Mouse (Mus musculus): ENCODE measurements at regions not wholly inside any gene's neighbourhood (a gene's known extent, or its start where the extent isn't known, plus 50 kb on each side); places are given as distances from the start of the nearest gene placed in this dataset.
"Not testable (repeated sequence)": the region's sequence is repeated elsewhere in the genome, so short reads cannot be mapped to it uniquely, and the experiment has no call there.

- DNase-seq (ENCODE audit: extremely low spot score in 1 of 2, low spot score in 1 of 2): no peak
Observed at GRCm38 (mm10) chr5:96898120-96898672, 99.3 kb upstream of the Bmp2k start.

DNA sequence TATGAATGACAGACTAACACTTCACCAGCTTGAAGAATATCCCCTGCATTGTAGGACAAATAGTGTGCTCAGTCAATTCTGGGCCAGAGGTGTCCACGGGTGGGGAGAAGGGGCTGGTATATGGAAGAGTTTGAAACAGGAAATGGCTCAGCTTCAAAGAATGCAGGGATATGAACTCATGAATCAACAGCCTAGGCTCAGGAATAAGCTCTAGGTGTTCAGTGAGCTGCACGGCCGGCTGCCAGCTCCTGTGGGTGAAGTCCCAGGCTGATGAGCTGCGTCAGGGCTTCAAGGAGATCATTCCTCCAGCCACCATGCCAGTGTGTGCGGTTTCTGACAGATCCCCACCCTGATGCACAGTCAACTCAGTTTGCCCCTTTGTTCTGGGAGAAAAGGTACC, 98.8 kb upstream of the Bmp2k start:
- no peak for DNase-seq (ENCODE audit: extremely low spot score in 1 of 2, low spot score in 1 of 2)

- DNase-seq (ENCODE audit: extremely low spot score in 1 of 2, low spot score in 1 of 2): peak in 1 of 2 experiments; percentile 49
Observed at GRCm38 (mm10) chr5:96905572-96906271, 91.8 kb upstream of the Bmp2k start.

GRCm38 (mm10) chr5:96908371-96908770, 89.1 kb upstream of the Bmp2k start:
- DNase-seq (ENCODE audit: extremely low spot score in 1 of 2, low spot score in 1 of 2): not testable (repeated sequence)

GRCm38 (mm10) chr5:96909218-96909617, 88.3 kb upstream of the Bmp2k start:
- no peak for DNase-seq (ENCODE audit: extremely low spot score in 1 of 2, low spot score in 1 of 2)

GRCm38 (mm10) chr5:96911550-96912253, 85.8 kb upstream of the Bmp2k start:
- peak; percentile 20 to 30 for DNase-seq (ENCODE audit: extremely low spot score in 1 of 2, low spot score in 1 of 2)

GRCm38 (mm10) chr5:96912254-96912635, 85.2 kb upstream of the Bmp2k start:
- no peak for DNase-seq (ENCODE audit: extremely low spot score in 1 of 2, low spot score in 1 of 2)

- no peak for DNase-seq (ENCODE audit: extremely low spot score in 1 of 2, low spot score in 1 of 2)
Observed at GRCm38 (mm10) chr5:96912781-96913180, 84.7 kb upstream of the Bmp2k start.

GRCm38 (mm10) chr5:96913711-96914110, 83.8 kb upstream of the Bmp2k start:
- DNase-seq (ENCODE audit: extremely low spot score in 1 of 2, low spot score in 1 of 2): no peak

GRCm38 (mm10) chr5:96914696-96915404, 82.6 kb upstream of the Bmp2k start:
- no peak for DNase-seq (ENCODE audit: extremely low spot score in 1 of 2, low spot score in 1 of 2)

- DNase-seq (ENCODE audit: extremely low spot score in 1 of 2, low spot score in 1 of 2): no peak
Observed at GRCm38 (mm10) chr5:96916897-96917296, 80.6 kb upstream of the Bmp2k start.

GRCm38 (mm10) chr5:96917596-96918258, 79.8 kb upstream of the Bmp2k start:
- DNase-seq (ENCODE audit: extremely low spot score in 1 of 2, low spot score in 1 of 2): peak in 1 of 2 experiments; percentile 37

DNA sequence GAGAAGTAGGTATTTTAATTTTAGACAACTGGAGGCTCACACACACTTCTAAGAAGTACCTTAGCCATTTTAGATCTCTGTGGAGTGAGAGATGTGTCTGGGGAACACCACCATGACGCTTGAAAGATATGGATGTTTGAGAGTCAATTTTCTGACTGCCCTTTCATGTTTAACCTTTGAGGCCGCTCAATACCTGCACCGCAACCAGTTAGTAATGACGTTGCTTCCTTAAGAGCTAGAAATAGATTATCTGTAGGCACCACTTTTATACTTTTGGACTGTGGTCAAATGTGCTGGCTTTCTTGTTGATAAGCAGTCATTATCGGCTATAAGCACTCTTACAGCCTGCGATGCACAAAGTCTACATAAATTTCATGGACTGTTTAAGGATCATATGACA, 78.3 kb upstream of the Bmp2k start:
- no peak for DNase-seq (ENCODE audit: extremely low spot score in 1 of 2, low spot score in 1 of 2)

DNA sequence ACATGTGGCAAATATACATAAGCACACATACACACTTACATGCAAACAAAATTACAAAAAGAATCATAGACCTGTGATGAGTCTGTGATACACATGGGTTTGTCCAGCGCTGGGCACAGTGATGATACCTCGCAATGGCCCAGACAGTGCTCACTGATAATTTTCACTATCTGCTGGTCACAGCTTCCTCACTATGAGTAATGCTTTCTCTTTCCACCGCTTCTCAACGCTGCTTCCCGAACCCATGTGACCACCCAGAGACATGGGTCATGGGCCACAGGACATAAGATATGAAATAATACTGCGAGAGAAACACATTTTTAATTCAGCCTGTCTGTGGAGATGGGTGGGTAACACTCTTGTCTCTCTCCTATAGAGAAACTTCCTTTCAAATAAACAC, 76.5 kb upstream of the Bmp2k start:
- no peak for DNase-seq (ENCODE audit: extremely low spot score in 1 of 2, low spot score in 1 of 2)

DNA sequence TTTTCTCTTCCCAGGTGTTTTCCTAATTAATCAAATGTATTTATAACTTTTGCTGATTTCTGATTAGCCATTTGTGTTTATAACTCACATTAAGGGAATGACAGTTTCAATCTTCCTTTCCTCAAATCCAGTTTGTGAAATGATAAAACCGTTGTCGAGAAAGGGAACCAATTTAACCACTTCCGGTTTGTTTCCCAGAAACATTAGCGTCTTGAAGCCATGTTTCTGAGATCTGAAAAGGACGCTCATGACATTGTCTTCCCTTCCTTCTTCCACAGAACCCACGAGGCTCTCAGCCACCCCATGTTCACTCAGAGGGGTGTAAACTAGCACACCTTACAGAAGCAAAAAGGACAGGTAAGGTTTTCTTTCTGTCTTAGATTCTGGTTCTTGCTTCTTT, 76.0 kb upstream of the Bmp2k start:
- no peak for DNase-seq (ENCODE audit: extremely low spot score in 1 of 2, low spot score in 1 of 2)

- DNase-seq (ENCODE audit: extremely low spot score in 1 of 2, low spot score in 1 of 2): no peak
Observed at GRCm38 (mm10) chr5:96921973-96922715, 75.3 kb upstream of the Bmp2k start.

DNA sequence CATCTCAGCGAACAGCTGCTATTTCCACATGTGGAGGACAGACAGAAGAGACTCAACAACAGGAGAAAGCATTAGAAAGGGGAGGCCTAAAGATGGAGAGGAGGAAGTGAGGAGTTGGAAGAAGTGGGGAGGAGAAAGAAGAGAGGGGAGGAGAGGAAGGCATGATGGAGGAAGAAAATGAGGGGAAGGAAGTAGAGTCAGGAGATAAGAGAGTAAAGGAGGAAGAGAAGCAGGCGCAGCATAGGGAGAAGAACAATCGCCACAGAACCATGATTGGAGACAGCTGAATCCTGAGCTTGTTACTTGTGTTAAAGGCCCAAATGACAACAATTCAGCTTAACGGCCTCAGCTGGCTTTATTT, 74.8 kb upstream of the Bmp2k start:
- DNase-seq (ENCODE audit: extremely low spot score in 1 of 2, low spot score in 1 of 2): no peak

DNA sequence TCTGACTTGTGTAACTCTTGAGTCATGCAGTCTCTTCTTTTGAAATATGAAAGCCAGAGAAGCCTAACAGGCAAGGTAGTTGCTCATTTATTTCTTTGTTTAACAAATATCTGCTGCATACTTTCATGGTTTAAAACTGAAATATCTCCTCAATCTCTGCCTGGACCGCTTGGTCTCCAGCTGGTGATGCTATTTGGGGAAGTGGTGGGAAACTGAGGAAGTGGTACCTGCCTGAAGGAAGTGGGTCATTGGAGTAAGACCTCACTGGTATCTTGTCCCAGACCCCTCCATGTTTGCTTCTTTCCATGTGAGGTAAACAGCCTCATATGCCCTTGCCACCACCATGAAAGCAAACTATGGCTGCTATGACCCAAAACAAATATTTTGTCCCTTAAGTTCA, 74.0 kb upstream of the Bmp2k start:
- DNase-seq (ENCODE audit: extremely low spot score in 1 of 2, low spot score in 1 of 2): no peak

DNA sequence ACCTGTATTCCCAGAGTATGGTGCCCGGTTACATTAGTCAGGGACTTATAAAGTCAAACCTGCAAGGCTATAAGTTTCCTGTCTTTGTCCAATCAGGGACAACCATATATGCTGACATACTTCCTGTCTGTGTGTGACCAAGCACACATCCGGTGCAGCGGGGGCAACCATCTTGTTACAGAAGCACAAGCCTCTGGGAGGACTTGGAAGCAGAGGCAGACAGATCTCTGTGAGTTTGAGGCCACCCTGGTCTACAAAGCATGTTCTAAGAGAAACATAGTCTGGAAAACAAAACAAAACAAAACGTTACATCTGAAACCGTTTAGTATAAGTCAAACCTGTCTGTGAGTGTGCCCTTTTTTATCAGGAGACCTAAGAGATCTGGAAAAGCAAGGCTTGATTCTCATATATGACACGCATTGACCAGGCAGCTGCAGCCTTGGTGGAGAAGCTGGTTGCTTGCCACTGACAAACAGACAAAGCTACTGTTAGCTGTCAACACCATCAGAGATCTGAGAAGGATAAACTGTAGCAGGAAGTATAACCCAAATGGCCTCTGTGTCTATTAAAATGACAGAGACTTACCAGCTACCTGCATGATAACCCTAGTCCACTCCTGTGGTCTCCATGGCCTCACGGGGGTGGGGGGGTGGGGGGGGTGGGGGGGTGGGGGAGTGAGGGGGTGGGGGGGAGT, 72.6 kb upstream of the Bmp2k start:
- DNase-seq (ENCODE audit: extremely low spot score in 1 of 2, low spot score in 1 of 2): no peak

- DNase-seq (ENCODE audit: extremely low spot score in 1 of 2, low spot score in 1 of 2): no peak
Observed at GRCm38 (mm10) chr5:96925943-96926342, 71.5 kb upstream of the Bmp2k start.
